Mouse (Mus musculus): Measurements from ENCODE around the gene Rnf217.

Rnf217 gene

GRCm38 (mm10) chr10:31495826-31496225 is 113.2 kb downstream of the Rnf217 start:
- no peak for DNase-seq (ENCODE audit: low spot score)

- no peak for DNase-seq (ENCODE audit: low spot score)
Measured at GRCm38 (mm10) chr10:31494296-31494695, 114.7 kb downstream of the Rnf217 start.

- DNase-seq (ENCODE audit: low spot score): no peak
Measured at GRCm38 (mm10) chr10:31467043-31467898, 141.7 kb downstream of the Rnf217 start.

- DNase-seq (ENCODE audit: low spot score): no peak
Measured at GRCm38 (mm10) chr10:31465840-31466541, 143.0 kb downstream of the Rnf217 start.

- no peak for DNase-seq (ENCODE audit: low spot score)
Measured at GRCm38 (mm10) chr10:31465424-31465823, 143.6 kb downstream of the Rnf217 start.

GRCm38 (mm10) chr10:31463044-31463443 is 145.9 kb downstream of the Rnf217 start:
- DNase-seq (ENCODE audit: low spot score): no peak

GRCm38 (mm10) chr10:31456806-31457205 is 152.2 kb downstream of the Rnf217 start:
- DNase-seq (ENCODE audit: low spot score): no peak

GRCm38 (mm10) chr10:31447083-31447482 is 161.9 kb downstream of the Rnf217 start:
- DNase-seq (ENCODE audit: low spot score): no peak

GRCm38 (mm10) chr10:31445291-31446124 is 163.5 kb downstream of the Rnf217 start, which contains the start of gene Tpd52l1:
Gene Tpd52l1 (minus strand): TSS chr10:31445958.
- peak; percentile 45 for DNase-seq (ENCODE audit: low spot score)

GRCm38 (mm10) chr10:31444206-31444605 is 164.8 kb downstream of the Rnf217 start:
- DNase-seq (ENCODE audit: low spot score): no peak
